Mouse (Mus musculus): ENCODE results near the gene Prss40.

GRCm38 (mm10) chr1:34578851-34579781 is 18.4 kb upstream of the Prss40 start, which contains the start of gene Amer3:
- TF ChIP-seq CHD2 (IDR thresholded peaks at IDR 0.05; ENCODE audit: low read depth, low read length) (no peak), HCFC1 (IDR thresholded peaks at IDR 0.05; ENCODE audit: borderline replicate concordance, insufficient read depth, low read length) (peak; percentile 44; the same call in 1 of the 2 replicates), ZC3H11A (IDR thresholded peaks at IDR 0.05; ENCODE audit: borderline replicate concordance, low read depth, low read length) (no peak), MAFK (IDR thresholded peaks at IDR 0.05; ENCODE audit: insufficient read depth, low read depth, low read length) (no peak)
